Mouse (Mus musculus): ENCODE data around the gene Atg10. TPM values are rescaled to one million over a fixed set of nuclear protein-coding genes. Genes with fewer than 3 reads are reported as not detected.

The Atg10 gene
- polyA plus RNA-seq, 1 experiment from 2014 or later = 7.9 TPM

DNA sequence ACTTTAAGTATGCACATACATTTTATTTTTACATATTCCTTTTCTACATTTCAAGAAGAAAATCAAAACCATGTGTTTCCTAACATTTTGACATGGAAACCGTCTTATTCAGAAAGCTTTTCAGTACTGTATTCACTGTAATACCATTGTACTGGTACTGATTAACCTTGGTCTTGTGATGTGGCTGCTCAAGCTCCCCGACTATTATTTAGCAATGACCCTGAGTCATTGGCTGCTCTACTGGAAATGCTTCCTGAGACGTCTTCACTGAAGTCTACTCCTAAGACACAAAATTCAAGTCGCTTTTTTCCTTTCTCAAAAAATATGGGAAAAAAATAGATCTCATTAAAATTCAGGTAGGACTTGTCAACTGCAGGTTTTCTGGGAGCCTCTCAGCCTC is 105.6 kb downstream of the Atg10 start:
- no peak overlapping the region for H3K9ac ChIP-seq (ENCODE audit: low read depth, low read length)
- H3K36me3 ChIP-seq (ENCODE audit: control insufficient read depth, insufficient read depth, low read length) = no peaks in the 10 kb centered on the region
- no peaks in the 10 kb centered on the region for H3K9me3 ChIP-seq (ENCODE audit: control insufficient read depth, low read length)
- H3K4me1 ChIP-seq (replicated peaks; ENCODE audit: control insufficient read depth, insufficient read depth, low read length) = no peaks in the 10 kb centered on the region
- H3K4me2 ChIP-seq = no peak overlapping the region
- WGBS = 83% methylated on average over 4 of the region's 4 CpGs
- no peak for DNase-seq (ENCODE audit: low spot score)
- no peak overlapping the region for H3K27ac ChIP-seq (ENCODE audit: low read depth, low read length)
- no peak for ATAC-seq (replicated peaks; ENCODE audit: low FRiP score)
- no peaks in the 10 kb centered on the region for H3K27me3 ChIP-seq (replicated peaks; ENCODE audit: control insufficient read depth, insufficient read depth, low read length)
- H3K4me3 ChIP-seq (ENCODE audit: low read depth, low read length) = no peak overlapping the region

DNA sequence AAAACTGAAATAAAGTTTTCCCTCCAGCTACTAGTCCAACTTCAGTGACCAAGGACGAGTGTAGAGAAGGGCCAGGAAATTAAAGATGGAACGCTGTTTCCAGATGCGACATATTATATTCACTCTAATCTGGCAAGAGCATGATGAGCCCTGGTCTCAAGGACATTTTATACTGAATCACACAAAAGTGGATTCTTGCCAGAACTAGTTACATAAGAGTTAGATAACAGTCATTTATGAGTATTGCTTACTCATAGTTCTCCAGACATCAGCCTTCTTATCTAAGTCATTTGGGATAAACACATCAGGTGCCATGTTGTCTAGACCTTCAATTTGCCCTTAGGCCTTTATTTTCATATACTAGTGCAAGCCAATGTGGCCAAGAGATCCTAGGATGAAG is 108.9 kb downstream of the Atg10 start:
- Histone ChIP-seq H3K27me3 (replicated peaks; ENCODE audit: control insufficient read depth, insufficient read depth, low read length) (no peaks in the 10 kb centered on the region), H3K9ac (ENCODE audit: low read depth, low read length) (no peak overlapping the region), H3K4me2 (no peak overlapping the region), H3K36me3 (ENCODE audit: control insufficient read depth, insufficient read depth, low read length) (no peaks in the 10 kb centered on the region), H3K9me3 (ENCODE audit: control insufficient read depth, low read length) (no peaks in the 10 kb centered on the region), H3K4me1 (replicated peaks; ENCODE audit: control insufficient read depth, insufficient read depth, low read length) (no peaks in the 10 kb centered on the region), H3K27ac (ENCODE audit: low read depth, low read length) (no peak overlapping the region), H3K4me3 (ENCODE audit: low read depth, low read length) (no peak overlapping the region)
- WGBS = 83% methylated on average over 3 of the region's 3 CpGs
- ATAC-seq (replicated peaks; ENCODE audit: low FRiP score) (no peak), DNase-seq (ENCODE audit: low spot score) (no peak)

DNA sequence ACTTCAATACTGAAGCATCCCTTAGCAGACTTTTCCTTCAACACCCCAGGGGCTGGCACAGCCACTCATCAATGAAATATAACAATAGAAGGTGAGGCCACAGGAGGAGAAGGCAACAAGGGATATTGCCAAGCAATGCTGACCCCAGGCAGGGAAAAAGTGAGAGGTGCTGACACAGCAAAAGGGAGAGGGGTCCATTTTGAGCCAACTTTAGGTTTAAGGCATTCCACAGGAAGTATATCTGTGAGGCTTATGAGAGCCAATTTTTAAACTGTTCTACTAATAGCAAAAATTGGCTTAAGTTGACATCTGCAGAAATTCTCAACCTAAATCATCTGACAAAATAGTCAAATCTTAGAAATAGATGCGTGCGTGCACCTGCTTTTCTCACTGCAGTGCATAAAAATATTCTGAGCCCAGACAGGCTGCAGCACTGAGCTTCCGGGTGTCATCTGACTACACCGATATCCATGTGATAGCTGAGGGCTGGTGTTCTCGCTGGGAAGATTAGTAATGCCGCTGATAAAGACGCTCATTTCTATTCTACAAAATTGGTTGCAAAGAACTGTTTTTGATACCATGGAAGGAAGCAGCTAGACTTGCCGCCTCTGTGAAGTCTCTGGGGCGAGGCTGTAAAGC is 116.3 kb downstream of the Atg10 start:
- H3K27ac ChIP-seq (ENCODE audit: low read depth, low read length) = no peak overlapping the region
- no peak overlapping the region for H3K4me2 ChIP-seq
- ATAC-seq (replicated peaks; ENCODE audit: low FRiP score) = no peak
- no peaks in the 10 kb centered on the region for H3K36me3 ChIP-seq (ENCODE audit: control insufficient read depth, insufficient read depth, low read length)
- H3K4me3 ChIP-seq (ENCODE audit: low read depth, low read length) = no peak overlapping the region
- H3K4me1 ChIP-seq (replicated peaks; ENCODE audit: control insufficient read depth, insufficient read depth, low read length) = no peaks in the 10 kb centered on the region
- WGBS = 86% methylated on average over 9 of the region's 9 CpGs
- no peaks in the 10 kb centered on the region for H3K9me3 ChIP-seq (ENCODE audit: control insufficient read depth, low read length)
- no peaks in the 10 kb centered on the region for H3K27me3 ChIP-seq (replicated peaks; ENCODE audit: control insufficient read depth, insufficient read depth, low read length)
- no peak overlapping the region for H3K9ac ChIP-seq (ENCODE audit: low read depth, low read length)
- DNase-seq (ENCODE audit: low spot score) = no peak

DNA sequence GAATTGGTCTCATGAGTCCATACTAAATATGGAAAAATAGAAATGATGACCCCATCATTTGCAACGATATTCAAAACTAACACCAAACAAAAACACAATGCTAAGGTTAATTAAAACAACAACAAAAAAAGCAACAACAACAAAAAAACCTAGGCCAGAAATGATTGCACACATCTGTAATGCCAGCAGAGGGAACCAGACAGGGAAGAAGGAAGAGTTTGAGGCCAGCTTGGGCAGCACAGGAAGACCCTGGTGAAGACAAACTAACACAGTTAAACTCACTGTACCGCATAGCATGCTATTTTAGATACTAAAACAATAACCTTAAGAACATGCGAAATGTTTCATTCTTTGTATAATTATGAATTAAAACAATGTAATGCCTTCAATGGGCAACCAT is 121.5 kb downstream of the Atg10 start:
- H3K4me1 ChIP-seq (replicated peaks; ENCODE audit: control insufficient read depth, insufficient read depth, low read length) = no peaks in the 10 kb centered on the region
- H3K9ac ChIP-seq (ENCODE audit: low read depth, low read length) = no peak overlapping the region
- WGBS = 81% methylated on average over 3 of the region's 3 CpGs
- H3K27ac ChIP-seq (ENCODE audit: low read depth, low read length) = no peak overlapping the region
- no peaks in the 10 kb centered on the region for H3K27me3 ChIP-seq (replicated peaks; ENCODE audit: control insufficient read depth, insufficient read depth, low read length)
- ATAC-seq (replicated peaks; ENCODE audit: low FRiP score) = no peak
- DNase-seq (ENCODE audit: low spot score) = no peak
- H3K9me3 ChIP-seq (ENCODE audit: control insufficient read depth, low read length) = no peaks in the 10 kb centered on the region
- no peak overlapping the region for H3K4me2 ChIP-seq
- no peak overlapping the region for H3K4me3 ChIP-seq (ENCODE audit: low read depth, low read length)
- H3K36me3 ChIP-seq (ENCODE audit: control insufficient read depth, insufficient read depth, low read length) = no peaks in the 10 kb centered on the region

DNA sequence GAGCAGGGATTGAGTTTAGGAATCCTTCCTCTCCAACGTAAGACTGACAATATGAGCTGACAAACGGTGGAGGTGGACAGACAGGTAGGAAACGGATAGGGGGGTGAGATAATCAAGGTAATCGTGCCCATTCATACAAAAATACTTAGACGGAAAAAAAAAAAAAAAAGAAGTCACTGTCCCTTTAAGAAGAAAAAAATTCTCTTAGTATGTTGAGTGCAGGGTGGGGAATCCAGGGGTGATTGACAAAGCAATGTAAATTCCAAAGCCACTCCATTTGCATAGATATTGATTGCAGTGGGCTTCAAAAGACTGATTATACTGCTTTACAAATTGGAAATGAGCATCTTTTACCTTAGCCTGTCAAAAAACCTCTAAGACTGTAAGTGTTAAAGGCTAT is 123.4 kb downstream of the Atg10 start:
- H3K36me3 ChIP-seq (ENCODE audit: control insufficient read depth, insufficient read depth, low read length) = no peaks in the 10 kb centered on the region
- no peaks in the 10 kb centered on the region for H3K27me3 ChIP-seq (replicated peaks; ENCODE audit: control insufficient read depth, insufficient read depth, low read length)
- no peak for ATAC-seq (replicated peaks; ENCODE audit: low FRiP score)
- H3K4me3 ChIP-seq (ENCODE audit: low read depth, low read length) = no peak overlapping the region
- H3K9ac ChIP-seq (ENCODE audit: low read depth, low read length) = no peak overlapping the region
- DNase-seq (ENCODE audit: low spot score) = no peak
- H3K9me3 ChIP-seq (ENCODE audit: control insufficient read depth, low read length) = no peaks in the 10 kb centered on the region
- H3K27ac ChIP-seq (ENCODE audit: low read depth, low read length) = no peak overlapping the region
- no peak overlapping the region for H3K4me2 ChIP-seq
- no peaks in the 10 kb centered on the region for H3K4me1 ChIP-seq (replicated peaks; ENCODE audit: control insufficient read depth, insufficient read depth, low read length)
- WGBS = 68% methylated on average over 5 of the region's 5 CpGs

DNA sequence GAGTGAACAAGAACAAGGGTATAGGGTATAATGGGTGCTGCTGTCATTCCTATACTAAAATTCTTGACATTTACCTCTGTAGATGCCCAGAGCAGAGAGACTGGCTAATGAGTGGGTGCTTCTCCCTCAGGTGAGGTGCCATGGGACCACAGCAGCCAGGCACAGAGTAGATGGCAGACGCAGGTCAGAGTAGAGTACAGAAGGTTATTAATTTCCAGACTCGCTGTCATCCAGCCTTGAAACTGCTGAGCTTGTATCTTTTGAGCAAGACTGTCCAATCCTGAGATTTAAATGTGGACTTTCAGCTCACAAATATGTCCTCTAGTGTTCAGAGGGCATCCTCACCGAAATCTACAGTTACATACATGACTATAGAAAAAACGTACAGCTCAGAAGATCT is 128.9 kb downstream of the Atg10 start:
- Histone ChIP-seq H3K27ac (ENCODE audit: low read depth, low read length) (no peak overlapping the region), H3K4me3 (ENCODE audit: low read depth, low read length) (no peak overlapping the region), H3K4me1 (replicated peaks; ENCODE audit: control insufficient read depth, insufficient read depth, low read length) (no peaks in the 10 kb centered on the region), H3K9ac (ENCODE audit: low read depth, low read length) (no peak overlapping the region), H3K36me3 (ENCODE audit: control insufficient read depth, insufficient read depth, low read length) (no peaks in the 10 kb centered on the region), H3K4me2 (no peak overlapping the region), H3K9me3 (ENCODE audit: control insufficient read depth, low read length) (no peaks in the 10 kb centered on the region), H3K27me3 (replicated peaks; ENCODE audit: control insufficient read depth, insufficient read depth, low read length) (no peaks in the 10 kb centered on the region)
- no peak for DNase-seq (ENCODE audit: low spot score)
- ATAC-seq (replicated peaks; ENCODE audit: low FRiP score) = no peak
- 84% methylated on average over 4 of the region's 4 CpGs for WGBS

DNA sequence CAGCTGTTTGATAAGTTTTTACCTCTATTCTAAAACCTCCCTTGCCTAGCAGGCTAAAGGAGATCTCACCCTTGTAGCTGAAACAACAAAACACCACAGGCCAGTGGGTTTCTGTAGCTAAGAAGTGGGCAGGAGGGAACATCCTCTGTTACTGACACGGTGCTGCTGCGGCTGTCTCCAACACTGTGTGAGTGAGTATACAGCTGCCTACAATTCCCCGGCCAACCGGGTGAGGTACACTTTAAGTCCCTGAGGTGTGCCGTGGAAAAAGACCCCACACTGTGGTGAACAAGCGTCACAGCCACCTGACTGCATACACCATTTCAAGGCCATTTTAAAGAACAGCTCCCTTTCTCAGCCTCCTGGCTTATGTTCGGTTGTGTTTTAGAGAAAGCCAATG is 129.6 kb downstream of the Atg10 start:
- DNase-seq (ENCODE audit: low spot score) = no peak
- Histone ChIP-seq H3K27ac (ENCODE audit: low read depth, low read length) (no peak overlapping the region), H3K9ac (ENCODE audit: low read depth, low read length) (no peak overlapping the region), H3K36me3 (ENCODE audit: control insufficient read depth, insufficient read depth, low read length) (no peaks in the 10 kb centered on the region), H3K4me2 (no peak overlapping the region), H3K27me3 (replicated peaks; ENCODE audit: control insufficient read depth, insufficient read depth, low read length) (no peaks in the 10 kb centered on the region), H3K4me1 (replicated peaks; ENCODE audit: control insufficient read depth, insufficient read depth, low read length) (no peaks in the 10 kb centered on the region), H3K9me3 (ENCODE audit: control insufficient read depth, low read length) (no peaks in the 10 kb centered on the region), H3K4me3 (ENCODE audit: low read depth, low read length) (no peak overlapping the region)
- no peak for ATAC-seq (replicated peaks; ENCODE audit: low FRiP score)
- WGBS = 62% methylated on average over 7 of the region's 7 CpGs

DNA sequence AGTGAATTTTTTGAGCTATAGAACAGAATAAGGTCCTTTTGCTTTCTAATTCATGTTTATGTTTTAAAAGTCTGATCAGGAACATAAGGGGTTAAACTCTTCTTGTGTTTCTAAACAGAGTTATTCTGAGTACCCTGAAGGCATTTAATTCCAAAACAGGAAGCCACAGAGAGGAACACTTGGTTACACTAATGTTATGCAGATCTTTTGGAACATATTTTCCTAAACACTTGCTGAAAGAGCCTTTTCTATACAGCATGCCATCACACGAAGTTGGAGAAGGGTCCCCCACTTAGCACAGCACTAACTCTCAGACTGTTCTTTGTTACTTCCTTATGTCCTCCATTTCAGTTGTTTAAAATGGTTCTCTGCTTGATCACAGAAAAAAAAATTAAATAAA is 130.2 kb downstream of the Atg10 start:
- no peaks in the 10 kb centered on the region for H3K27me3 ChIP-seq (replicated peaks; ENCODE audit: control insufficient read depth, insufficient read depth, low read length)
- no peak overlapping the region for H3K4me2 ChIP-seq
- DNase-seq (ENCODE audit: low spot score) (no peak), ATAC-seq (replicated peaks; ENCODE audit: low FRiP score) (no peak)
- H3K4me3 ChIP-seq (ENCODE audit: low read depth, low read length) = no peak overlapping the region
- no peak overlapping the region for H3K9ac ChIP-seq (ENCODE audit: low read depth, low read length)
- H3K27ac ChIP-seq (ENCODE audit: low read depth, low read length) = no peak overlapping the region
- no peaks in the 10 kb centered on the region for H3K36me3 ChIP-seq (ENCODE audit: control insufficient read depth, insufficient read depth, low read length)
- no peaks in the 10 kb centered on the region for H3K4me1 ChIP-seq (replicated peaks; ENCODE audit: control insufficient read depth, insufficient read depth, low read length)
- 22% methylated on average over 1 of the region's 1 CpGs for WGBS
- no peaks in the 10 kb centered on the region for H3K9me3 ChIP-seq (ENCODE audit: control insufficient read depth, low read length)

DNA sequence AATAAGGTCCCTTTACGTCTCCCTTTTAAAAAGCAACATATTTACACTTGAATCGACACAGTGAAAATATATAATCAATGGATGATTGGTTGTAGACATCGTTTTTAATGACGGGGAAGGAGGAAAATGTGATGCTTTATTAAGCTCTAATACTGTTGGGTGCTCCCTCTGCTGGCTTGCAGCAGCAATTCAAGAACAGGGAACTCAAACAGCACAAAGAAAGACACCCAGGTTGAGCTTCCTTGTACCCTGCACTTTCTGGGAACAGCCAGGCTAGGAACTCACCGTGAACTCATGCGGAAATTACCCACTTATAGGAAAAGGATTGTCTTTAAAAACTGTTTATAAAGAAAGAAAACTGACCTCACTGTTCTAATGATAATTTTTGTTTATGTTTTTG is 130.6 kb downstream of the Atg10 start:
- 22% methylated on average over 6 of the region's 6 CpGs for WGBS
- DNase-seq (ENCODE audit: low spot score) = no peak
- Histone ChIP-seq H3K27me3 (replicated peaks; ENCODE audit: control insufficient read depth, insufficient read depth, low read length) (no peaks in the 10 kb centered on the region), H3K4me3 (ENCODE audit: low read depth, low read length) (no peak overlapping the region), H3K27ac (ENCODE audit: low read depth, low read length) (no peak overlapping the region), H3K9me3 (ENCODE audit: control insufficient read depth, low read length) (no peaks in the 10 kb centered on the region), H3K4me2 (no peak overlapping the region), H3K9ac (ENCODE audit: low read depth, low read length) (no peak overlapping the region), H3K4me1 (replicated peaks; ENCODE audit: control insufficient read depth, insufficient read depth, low read length) (no peaks in the 10 kb centered on the region), H3K36me3 (ENCODE audit: control insufficient read depth, insufficient read depth, low read length) (no peaks in the 10 kb centered on the region)
- ATAC-seq (replicated peaks; ENCODE audit: low FRiP score) = no peak
